Mouse (Mus musculus) layer of hippocampus, adult 2 months (tissue): ENCODE results near the gene Kcnj8. TPM values are rescaled to one million over a fixed set of nuclear protein-coding genes. Genes with fewer than 3 reads are reported as not detected.
A peak's percentile ranks its signal among the peaks of the same experiment; 100 is the strongest.
"Not testable (repeated sequence)": the region's sequence is repeated elsewhere in the genome, so short reads cannot be mapped to it uniquely, and the experiment has no call there.

ENCODE experiments used
- DNase-seq, 2 experiments: peaks; one replicate each; pipeline ENCODE4 v3.0.0; 2022; ENCODE audit warnings: low spot score in 2 of 2
- H3K27ac ChIP-seq: fragments of 200-600 bp; 2 replicates; pipeline ENCODE4 v1.8.1; 2022
- H3K4me3 ChIP-seq: fragments of 200-600 bp; 2 replicates; pipeline ENCODE4 v1.8.1; 2022; ENCODE audit warnings: mild to moderate bottlenecking
- CTCF ChIP-seq: fragments of 200-600 bp; conservative IDR thresholded peaks from 2 replicates; pipeline ENCODE4 v1.8.1; 2022; ENCODE audit warnings: antibody characterized with exemption, mild to moderate bottlenecking, moderate library complexity
- total RNA-seq, 2 experiments: library from RNA; stranded (reverse); gene quantifications; 2 replicates each; pipeline ENCODE4 v1.2.3; 2021

Gene Kcnj8
- total RNA-seq, 2 experiments from 2014 or later = 1.7 to 2.3 TPM

DNA sequence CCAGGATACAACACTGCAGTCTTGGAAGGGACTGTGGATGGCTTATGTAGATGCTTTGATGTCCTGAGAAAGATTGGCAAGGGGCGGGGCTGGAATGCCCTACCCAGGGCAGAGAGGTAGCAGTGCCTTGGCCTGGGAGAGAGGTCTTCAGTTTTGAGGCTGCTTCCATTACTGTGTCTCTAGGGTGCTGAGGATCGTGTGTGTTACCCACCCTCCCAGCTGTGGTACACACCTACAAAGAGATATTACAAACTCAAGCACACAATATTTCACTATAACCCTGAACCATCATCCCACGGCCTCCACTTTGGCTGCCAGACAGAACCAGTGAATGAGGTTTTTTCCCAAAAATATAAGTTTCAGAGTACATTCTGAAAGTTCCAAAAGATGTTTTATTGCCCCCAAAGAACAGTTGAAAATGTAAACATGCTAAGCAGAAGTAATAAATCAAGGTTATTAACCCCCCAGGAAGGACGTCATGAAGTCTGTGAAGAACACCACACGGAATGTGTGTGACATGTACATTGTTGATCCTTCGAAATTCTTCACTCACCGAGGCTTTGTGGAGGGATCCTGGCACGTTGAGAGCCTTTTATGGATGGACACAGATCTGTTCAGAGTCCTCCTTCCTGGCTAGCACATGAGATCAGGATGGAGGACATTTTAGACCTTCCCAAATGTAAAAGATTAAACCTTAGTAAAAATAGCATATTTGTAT lies 29.2 kb downstream of the Kcnj8 start:
- no peak for TF ChIP-seq CTCF
- Histone ChIP-seq H3K4me3 (no peak overlapping the region), H3K27ac (no peak overlapping the region)
- no peak for DNase-seq

DNA sequence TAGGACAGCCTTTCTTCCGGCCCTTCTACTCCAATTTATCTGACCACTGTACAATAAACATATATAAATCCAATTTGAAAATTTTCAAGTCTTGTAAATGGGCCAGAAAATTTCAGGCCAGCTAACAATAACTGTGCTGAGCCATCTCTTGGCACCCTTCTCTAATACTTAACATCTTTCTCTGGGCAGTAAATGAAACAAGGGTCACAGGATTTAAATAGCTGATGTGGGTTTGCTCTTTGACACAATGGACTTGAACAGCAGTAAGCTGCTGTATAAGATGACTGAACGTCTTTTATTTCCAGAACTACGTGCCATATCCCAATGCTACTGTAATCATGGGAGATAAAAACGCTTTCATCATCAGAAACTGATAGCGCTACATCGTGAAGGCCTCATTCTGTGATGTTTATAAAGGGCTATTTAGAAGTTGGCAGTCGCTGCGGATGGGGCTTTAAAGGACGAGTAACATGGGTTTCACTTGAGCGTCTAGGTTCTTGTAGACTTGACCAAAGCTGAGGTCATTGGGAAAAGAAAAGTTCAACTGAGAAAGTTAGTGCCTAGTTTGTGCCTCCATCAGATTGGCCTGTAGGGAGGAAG lies 30.8 kb downstream of the Kcnj8 start:
- no peak overlapping the region for H3K27ac ChIP-seq
- no peak for DNase-seq
- no peak overlapping the region for H3K4me3 ChIP-seq
- no peak for TF ChIP-seq CTCF

DNA sequence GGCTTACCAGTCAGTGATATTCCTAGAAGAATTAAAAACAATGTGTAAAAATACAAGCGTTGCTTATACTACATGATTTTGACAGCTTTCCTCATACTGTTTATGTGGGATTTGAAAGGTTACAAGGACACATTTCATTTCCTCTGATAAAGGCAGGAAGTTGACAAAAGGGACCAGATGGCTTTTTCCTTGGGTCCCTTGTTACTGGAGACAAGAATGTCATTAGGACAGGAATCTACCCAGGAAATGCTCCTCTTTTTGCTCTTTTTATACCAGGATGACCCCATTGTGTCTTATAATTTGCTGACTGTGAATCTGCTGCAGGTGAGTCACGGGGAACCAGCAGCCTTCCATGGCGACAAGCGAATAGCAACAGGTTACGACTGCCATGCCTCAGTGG lies 31.3 kb downstream of the Kcnj8 start:
- DNase-seq = no peak
- no peak overlapping the region for H3K27ac ChIP-seq
- no peak overlapping the region for H3K4me3 ChIP-seq
- no peak for TF ChIP-seq CTCF

DNA sequence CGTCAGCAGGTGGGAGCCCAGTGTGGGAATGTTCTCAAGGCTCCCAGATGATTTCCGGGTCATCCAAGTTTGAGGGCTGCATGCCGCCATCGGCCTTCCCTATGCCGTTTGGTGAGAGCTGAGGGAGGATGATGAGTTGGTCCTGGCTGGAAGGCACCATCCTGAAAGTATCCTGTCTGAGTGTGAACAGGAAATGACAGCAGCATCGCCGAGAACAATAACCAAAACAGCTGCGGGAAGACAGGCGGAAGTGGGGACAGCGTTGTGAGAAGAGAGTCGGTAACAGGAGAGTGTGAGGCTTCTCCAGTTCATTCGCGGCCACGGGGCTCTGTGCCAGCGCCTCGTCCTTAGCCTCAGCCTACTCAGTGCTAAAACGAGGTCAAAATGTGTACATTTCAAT lies 32.9 kb downstream of the Kcnj8 start:
- Histone ChIP-seq H3K4me3 (no peak overlapping the region), H3K27ac (no peak overlapping the region)
- DNase-seq = no peak
- TF ChIP-seq CTCF = no peak

DNA sequence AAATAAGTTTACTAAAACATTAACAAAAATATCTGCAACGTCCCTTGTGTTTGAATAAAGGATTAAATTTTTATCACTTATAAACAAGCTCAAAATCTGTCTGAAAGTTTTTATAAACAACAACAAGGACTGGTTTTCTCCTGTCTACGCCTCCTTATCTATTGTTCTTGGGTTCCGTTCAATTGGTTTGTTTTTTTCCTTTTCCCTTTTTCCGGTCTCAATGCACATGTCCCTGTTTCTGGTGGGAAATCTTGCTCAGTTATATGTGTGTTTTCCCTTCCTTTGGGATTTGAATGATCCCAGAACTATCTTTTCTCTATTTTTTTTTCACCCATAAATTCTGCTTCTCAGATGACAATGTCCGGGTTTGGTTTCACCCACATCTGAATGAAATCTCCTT lies 38.0 kb downstream of the Kcnj8 start:
- no peak for DNase-seq
- TF ChIP-seq CTCF = no peak
- H3K27ac ChIP-seq = no peak overlapping the region
- H3K4me3 ChIP-seq = no peak overlapping the region

DNA sequence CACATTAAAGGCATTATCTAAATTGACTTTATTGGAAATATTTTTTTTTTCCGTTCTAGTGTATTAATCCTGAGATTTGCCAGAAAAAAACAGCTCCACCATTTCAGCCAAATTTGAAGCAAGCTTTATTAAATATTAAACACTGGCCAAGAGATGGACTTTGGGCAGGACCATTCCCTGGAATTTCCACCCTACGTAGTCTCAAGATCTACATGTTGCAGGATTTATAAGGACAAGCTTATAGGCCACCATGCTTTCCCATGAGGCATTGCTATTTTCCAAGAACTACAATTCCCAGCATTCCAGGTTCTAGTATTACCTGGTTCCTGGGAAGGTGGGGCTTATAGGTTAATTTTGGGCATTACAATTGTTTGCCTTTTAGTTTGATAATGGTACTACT lies 38.7 kb downstream of the Kcnj8 start:
- Histone ChIP-seq H3K27ac (no peak overlapping the region), H3K4me3 (no peak overlapping the region)
- no peak for DNase-seq
- TF ChIP-seq CTCF = no peak

DNA sequence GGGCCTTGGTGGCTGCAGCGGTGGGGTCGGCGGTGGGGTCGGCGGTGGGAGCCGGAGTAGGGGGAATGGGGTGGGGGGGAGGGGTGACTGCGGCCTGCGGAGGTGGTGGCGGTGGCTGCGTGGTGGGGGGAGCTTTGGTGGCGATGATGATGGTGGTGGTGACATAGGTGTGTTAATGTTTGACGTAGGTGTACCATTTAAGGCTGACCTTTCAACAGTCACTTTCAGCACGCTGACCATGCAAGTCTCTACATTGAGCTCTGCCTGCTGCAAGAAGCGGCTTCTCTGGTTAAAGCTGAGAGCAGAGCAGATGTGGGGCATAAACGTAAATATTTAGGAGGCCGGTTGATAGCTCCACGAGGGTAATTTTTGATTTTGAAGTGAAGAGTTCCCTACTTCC lies 39.3 kb downstream of the Kcnj8 start:
- Histone ChIP-seq H3K4me3 (no peak overlapping the region), H3K27ac (no peak overlapping the region)
- DNase-seq = no peak
- TF ChIP-seq CTCF = no peak

DNA sequence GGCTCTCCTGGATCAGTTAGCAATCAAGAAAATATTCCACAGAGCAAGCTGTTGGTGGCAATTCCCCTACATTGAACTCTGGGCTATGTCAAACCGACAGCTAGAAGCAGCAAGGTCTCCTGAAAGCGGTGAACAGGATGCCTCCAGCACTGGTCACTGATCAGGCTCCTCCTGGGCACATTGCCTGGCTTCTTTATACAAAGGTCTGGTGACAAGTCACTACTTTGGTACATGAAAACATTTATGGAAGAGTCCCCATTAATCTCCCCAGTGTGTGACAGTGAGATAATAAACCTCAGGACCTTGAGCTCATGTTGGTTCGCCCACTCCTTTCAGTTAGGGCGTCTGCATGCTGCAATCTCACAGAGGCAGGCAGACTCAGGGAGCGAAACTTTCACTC lies 41.0 kb downstream of the Kcnj8 start:
- no peak for DNase-seq
- Histone ChIP-seq H3K4me3 (no peak overlapping the region), H3K27ac (no peak overlapping the region)
- no peak for TF ChIP-seq CTCF

DNA sequence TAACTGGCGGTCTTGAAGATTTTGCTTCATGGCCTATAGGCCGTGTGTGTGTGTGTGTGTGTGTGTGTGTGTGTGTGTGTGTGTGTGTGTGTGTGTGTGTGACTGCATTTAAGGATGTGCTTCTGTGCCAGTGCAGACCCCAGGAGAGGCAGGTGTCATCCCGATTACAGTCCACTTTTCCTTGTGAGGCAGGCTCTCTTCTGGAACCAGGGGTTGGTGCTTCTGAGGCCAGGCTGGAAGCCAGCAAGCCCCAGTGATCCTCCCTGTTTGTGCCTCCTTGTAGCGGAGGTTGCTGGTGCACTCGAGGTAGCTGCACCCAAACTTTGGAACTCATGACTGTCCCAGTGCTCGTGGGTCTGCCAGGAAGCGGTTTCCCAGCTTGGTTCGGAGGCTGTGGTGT lies 41.7 kb downstream of the Kcnj8 start:
- no peak for DNase-seq
- TF ChIP-seq CTCF = no peak
- H3K4me3 ChIP-seq = no peak overlapping the region

DNA sequence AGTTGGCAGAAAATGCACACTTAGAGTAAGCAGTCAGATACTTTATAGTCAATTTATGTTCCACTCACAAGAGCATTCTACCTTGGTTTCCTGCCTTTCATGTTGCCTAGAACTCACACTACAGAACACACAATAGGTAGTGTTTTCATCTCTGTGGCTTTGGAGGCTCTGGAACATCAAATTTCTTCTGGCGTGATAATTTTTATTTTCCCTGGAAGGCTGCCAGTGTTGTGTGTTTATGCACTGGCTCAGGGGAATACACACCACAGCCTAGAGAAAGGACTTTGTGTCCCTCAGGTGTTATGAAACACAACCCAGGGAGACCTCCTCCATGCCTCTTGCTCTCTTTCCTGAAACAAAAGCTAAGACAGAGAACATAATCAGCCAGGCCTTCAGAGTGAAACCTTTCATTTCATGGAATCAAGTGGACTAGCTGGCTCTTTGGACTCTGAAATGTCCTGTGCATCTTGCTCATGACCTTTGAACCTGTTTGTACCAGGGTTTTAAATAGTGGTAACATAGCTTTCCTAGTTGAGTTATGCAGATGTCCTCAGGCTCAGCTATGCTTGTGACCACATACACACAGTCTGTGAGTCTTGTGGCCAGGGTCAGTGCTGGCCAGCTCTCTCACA lies 43.4 kb downstream of the Kcnj8 start:
- Histone ChIP-seq H3K4me3 (no peak overlapping the region), H3K27ac (no peak overlapping the region)
- no peak for DNase-seq
- no peak for TF ChIP-seq CTCF

More for the DNA sequence above, 41.7 kb downstream of the Kcnj8 start:
- H3K27ac ChIP-seq = no peak overlapping the region

DNA sequence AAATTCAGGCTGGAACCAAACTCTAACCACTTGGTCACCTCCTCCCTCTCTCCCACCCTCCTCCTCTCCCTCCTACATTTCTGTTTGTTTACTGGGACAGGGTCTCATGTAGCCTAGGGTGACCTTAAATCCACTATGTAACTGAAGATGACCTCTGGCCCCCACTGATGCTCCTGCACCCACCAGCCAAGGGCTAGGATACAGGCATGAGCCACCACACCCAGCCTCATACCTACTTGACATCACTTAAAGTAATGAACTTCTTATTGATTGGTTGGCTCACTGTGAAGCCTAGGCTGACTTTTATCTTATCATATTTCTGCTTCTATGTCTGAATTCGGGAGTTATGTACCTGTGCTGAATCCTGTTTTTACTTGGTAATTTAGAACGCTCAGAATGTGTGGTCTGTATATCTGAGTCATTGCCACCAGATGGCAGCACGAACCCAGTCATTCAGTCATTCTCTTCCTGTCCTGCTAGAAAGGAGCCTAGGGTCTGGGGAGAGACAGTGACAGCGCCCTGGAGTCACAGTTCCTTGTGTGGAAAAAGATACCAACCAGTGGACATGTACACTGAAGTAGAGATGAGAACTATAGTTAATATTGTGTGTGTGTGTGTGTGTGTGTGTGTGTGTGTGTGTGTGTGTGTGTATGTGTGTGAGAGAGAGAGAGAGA lies 46.6 kb downstream of the Kcnj8 start:
- DNase-seq = peak; percentile 37 to 74
- Histone ChIP-seq H3K4me3 (no peak overlapping the region), H3K27ac (no peak overlapping the region)
- TF ChIP-seq CTCF = peak; percentile 88

DNA sequence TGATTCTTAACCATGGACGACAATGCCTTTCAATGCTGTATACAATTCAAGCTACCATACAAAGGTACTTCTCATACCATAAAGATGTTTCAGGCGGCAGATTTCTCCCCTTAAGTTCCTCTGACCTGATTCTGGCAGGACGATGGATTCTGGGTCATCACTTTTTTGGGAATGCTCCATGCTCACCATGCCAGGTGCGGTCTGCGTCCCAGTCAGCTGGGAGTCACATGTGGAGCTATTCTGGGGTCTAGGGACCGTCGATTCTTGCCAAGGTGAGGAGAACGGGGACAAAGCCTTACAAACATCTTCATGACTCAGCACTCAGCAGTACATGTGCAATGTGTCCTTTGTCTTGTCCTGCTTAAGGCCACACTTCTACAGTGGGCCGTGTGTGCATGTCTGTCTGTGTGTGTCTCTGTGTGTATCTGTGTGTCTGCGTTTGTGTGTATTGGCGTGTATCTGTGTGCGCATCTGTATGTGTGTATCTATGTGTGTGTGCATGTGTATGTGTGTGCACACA lies 49.8 kb downstream of the Kcnj8 start:
- no peak for DNase-seq
- no peak for TF ChIP-seq CTCF
- Histone ChIP-seq H3K27ac (no peak overlapping the region), H3K4me3 (no peak overlapping the region)

DNA sequence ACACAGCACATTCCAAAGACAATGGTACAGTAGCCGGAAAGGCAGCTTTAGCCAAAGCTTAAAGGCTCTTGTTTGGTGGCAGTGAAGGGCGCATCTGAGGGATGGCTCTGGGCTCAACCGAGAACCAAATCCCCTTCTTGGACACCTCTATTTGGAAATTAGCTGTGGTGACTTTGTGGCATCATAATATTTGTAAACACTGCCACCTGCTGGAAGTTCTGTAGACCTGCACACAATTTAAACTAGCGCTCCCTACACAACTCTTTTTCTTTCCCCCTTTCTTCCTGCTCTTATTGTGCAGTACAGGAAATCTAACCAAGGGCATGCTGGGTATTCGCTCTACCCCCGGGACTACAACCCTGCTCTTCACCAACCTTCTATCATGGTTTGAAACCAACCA lies 52.3 kb downstream of the Kcnj8 start:
- DNase-seq = peak in 1 of 2 experiments; percentile 46
- TF ChIP-seq CTCF = peak; percentile 90
- Histone ChIP-seq H3K27ac (no peak overlapping the region), H3K4me3 (no peak overlapping the region)

DNA sequence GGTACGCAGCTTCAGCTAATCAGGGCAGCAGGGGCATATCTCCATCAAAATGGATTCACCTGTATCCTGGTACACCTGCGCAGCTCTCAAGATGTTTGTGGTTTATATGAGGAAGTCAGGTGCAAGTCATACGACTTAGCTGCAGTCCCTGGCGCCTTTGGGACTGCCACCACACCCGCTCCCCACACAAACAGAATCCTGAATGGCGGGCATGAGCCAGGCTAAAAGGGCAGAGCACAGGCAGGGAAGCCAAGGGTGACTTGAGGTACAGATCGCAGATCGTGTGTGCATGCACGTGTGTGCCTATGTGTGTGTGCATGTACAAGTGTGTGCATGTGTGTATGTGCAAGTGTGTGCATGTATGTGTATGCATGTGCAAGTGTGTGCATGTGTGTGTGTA lies 56.0 kb downstream of the Kcnj8 start:
- not testable (repeated sequence) for H3K4me3 ChIP-seq, H3K27ac ChIP-seq, DNase-seq
